Mouse (Mus musculus) lung, postnatal 0 days (tissue): ENCODE data around the gene Psmf1. TPM values are rescaled to one million over a fixed set of nuclear protein-coding genes. Genes with fewer than 3 reads are reported as not detected.

Experiments
- ATAC-seq: fragments of 200-750 bp; cut with Nextera tagmentation; 2 replicates; pipeline ENCODE4 v1.8.0; 2017; ENCODE audit warnings: moderate library complexity
- DNase-seq: peaks from one replicate; pipeline ENCODE4 v3.0.0-alpha.2; 2016; ENCODE audit warnings: low spot score
- H3K27ac ChIP-seq: fragments of 300-500 bp; sonication (generic); 2 replicates; pipeline ENCODE4 v1.5.1; 2014; ENCODE audit warnings: antibody characterized with exemption, mild to moderate bottlenecking, low read length, mixed read lengths
- H3K27me3 ChIP-seq: fragments of 300-500 bp; sonication (generic); replicated peaks from 2 replicates; pipeline ENCODE4 v1.6.1; 2014; ENCODE audit warnings: low read length, mixed read lengths; ENCODE audit not compliant: insufficient read depth
- H3K36me3 ChIP-seq: fragments of 300-500 bp; sonication (generic); 2 replicates; pipeline ENCODE4 v1.6.1; 2014; ENCODE audit warnings: low read length, mixed read lengths; ENCODE audit not compliant: insufficient read depth
- H3K4me1 ChIP-seq: fragments of 300-500 bp; sonication (generic); 2 replicates; pipeline ENCODE4 v1.6.1; 2014; ENCODE audit warnings: antibody characterized with exemption, low read depth, low read length, mixed read lengths; ENCODE audit not compliant: insufficient read depth
- H3K4me2 ChIP-seq: fragments of 300-500 bp; sonication (generic); replicated peaks from 2 replicates; pipeline ENCODE4 v1.6.1; 2014; ENCODE audit warnings: low read depth, mild to moderate bottlenecking, low read length, moderate library complexity, mixed read lengths
- H3K4me3 ChIP-seq: fragments of 300-500 bp; sonication (generic); 2 replicates; pipeline ENCODE4 v1.5.1; 2014; ENCODE audit warnings: low read depth, low read length
- H3K9ac ChIP-seq: fragments of 300-500 bp; sonication (generic); replicated peaks from 2 replicates; pipeline ENCODE4 v1.6.1; 2014; ENCODE audit warnings: low read depth, mild to moderate bottlenecking
- H3K9me3 ChIP-seq: fragments of 300-500 bp; sonication (generic); 2 replicates; pipeline ENCODE4 v1.6.1; 2016; ENCODE audit warnings: low read length, mixed read lengths
- CTCF ChIP-seq: IDR thresholded peaks from 2 replicates; pipeline ENCODE4 v1.5.1; 2016; ENCODE audit warnings: antibody characterized with exemption, mild to moderate bottlenecking
- EP300 ChIP-seq: IDR thresholded peaks from 2 replicates; pipeline ENCODE4 v1.6.1; 2016; ENCODE audit warnings: antibody characterized with exemption, mild to moderate bottlenecking, control low read depth
- WGBS: fragments of 180-500 bp; shearing (Covaris S2); extraction: QIAGEN DNeasy Blood & Tissue Kit; methylation state at CpG from one replicate; pipeline ENCODE4 v1.1.7; 2014; 5-methylcytosine and 5-hydroxymethylcytosine counted together
- polyA plus RNA-seq: library from polyadenylated mRNA; unstranded; fragments of >200 nt; fragmentation: Nextera tagmentation; extraction: Ambion mirVana; gene quantifications from 2 replicates; pipeline ENCODE4 v1.2.1, GENCODE M21; 2015

The Psmf1 gene
- polyA plus RNA-seq, 1 experiment from 2014 or later = 38.5 TPM

DNA sequence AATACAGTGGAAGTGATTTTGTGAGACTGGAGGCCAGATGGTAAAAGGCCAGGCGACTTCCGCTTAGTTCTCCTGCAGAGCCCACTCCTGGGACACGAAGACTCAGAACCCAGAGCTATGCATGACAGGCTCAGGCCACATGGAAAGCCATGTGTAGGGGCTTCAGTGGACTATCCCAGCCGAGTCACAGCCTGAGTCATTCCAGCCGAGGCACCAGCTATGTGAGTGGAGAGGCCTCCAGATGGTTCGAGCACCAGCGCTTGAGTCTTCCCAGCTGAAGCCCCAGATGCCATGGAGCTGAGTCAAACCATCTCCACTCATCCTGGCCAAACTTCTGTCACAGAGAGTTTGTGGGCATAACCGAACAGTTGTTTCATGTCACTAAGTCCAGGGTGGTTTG is 29.5 kb upstream of the Psmf1 start:
- H3K4me3 ChIP-seq = no peak overlapping the region
- TF ChIP-seq EP300 (no peak), CTCF (no peak)
- 66% methylated on average over 8 of the region's 8 CpGs for WGBS
- H3K27ac ChIP-seq = no peak overlapping the region
- ATAC-seq = peak; percentile 85
- H3K9ac ChIP-seq = no peak overlapping the region
- no peak overlapping the region for H3K4me2 ChIP-seq
- DNase-seq = peak; percentile 54
- H3K4me1 ChIP-seq = no peaks in the 10 kb centered on the region
- no peaks in the 10 kb centered on the region for H3K36me3 ChIP-seq
- H3K27me3 ChIP-seq = no peaks in the 10 kb centered on the region
- H3K9me3 ChIP-seq = no peaks in the 10 kb centered on the region

DNA sequence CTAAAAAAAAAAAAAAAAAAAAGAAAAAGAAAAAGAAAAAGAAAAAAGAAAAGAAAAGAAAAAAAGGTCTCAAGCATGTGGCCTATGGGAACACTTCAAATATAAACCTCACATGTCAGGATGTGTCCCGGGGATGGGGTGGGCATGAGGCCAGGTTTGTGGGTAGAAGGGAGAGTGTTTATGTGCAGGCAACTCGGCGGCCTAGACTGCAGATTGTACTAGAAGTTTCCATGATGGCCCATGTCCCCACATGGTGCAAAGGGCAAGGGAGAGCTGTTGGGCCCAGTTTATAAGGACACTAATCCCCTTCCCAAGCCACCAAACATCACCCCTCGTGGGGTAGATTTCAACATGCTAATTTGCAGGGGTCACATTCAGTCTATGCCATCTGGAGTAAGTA is 28.2 kb upstream of the Psmf1 start:
- no peak overlapping the region for H3K9ac ChIP-seq
- DNase-seq = no peak
- 53% methylated on average over 4 of the region's 4 CpGs for WGBS

DNA sequence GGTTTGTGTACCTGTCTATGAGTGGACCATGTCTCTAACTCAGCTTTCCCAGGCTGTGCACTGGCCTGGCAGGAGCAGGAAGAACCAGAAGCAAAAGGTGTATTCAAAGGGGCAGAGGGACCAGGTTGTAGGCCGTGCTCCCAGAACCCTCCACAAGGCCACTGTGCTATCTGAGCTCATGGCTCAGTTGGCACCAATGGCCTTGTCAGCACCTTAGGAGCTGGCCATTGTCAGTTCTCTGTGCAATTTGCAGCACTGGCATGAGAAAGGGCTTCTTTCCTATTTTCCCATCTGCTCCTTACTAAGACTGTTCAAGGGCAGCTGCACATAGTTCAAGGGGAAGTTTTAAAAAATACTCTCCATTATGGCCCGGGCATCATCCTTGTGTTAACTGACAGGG is 20.6 kb upstream of the Psmf1 start:
- H3K9ac ChIP-seq = no peak overlapping the region
- no peaks in the 10 kb centered on the region for H3K27me3 ChIP-seq
- no peaks in the 10 kb centered on the region for H3K36me3 ChIP-seq
- no peaks in the 10 kb centered on the region for H3K9me3 ChIP-seq
- H3K4me2 ChIP-seq = no peak overlapping the region
- TF ChIP-seq EP300 = no peak
- no peak for TF ChIP-seq CTCF
- no peak for ATAC-seq
- no peak overlapping the region for H3K27ac ChIP-seq
- H3K4me1 ChIP-seq = no peaks in the 10 kb centered on the region
- no peak overlapping the region for H3K4me3 ChIP-seq
- DNase-seq = no peak
- 78% methylated on average over 2 of the region's 2 CpGs for WGBS

More for the DNA sequence above, 28.2 kb upstream of the Psmf1 start:
- TF ChIP-seq CTCF (no peak), EP300 (no peak)
- H3K36me3 ChIP-seq = no peaks in the 10 kb centered on the region
- no peak overlapping the region for H3K27ac ChIP-seq
- no peaks in the 10 kb centered on the region for H3K9me3 ChIP-seq
- no peaks in the 10 kb centered on the region for H3K4me1 ChIP-seq
- H3K4me3 ChIP-seq = no peak overlapping the region
- ATAC-seq = no peak
- H3K27me3 ChIP-seq = no peaks in the 10 kb centered on the region
- H3K4me2 ChIP-seq = no peak overlapping the region

DNA sequence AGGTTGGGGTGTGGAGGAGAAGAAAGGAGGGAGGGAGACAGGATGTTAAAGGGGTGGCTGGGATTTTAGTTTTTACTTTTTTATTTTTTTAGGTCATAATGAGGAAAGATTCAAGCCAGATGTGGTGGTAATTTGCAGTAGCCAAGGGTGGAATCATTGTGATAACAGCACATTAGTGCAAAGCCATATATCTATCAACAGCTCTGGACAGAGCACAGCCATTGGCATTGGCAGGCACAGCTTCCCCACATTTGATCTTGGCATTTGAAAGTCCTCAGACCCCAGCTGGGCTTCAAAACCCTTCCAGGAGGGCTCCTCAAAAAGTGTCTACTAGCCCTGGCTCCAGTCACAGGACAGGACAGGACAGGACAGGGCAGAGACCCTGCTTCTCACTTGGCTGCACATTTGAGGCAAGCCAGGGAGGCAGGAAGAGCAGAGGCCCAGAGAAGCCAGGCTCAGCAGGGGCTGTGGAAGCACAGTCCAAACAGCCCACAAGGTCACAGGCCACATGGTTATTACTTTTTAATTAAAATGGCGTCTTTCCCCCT is 14.9 kb upstream of the Psmf1 start:
- Histone ChIP-seq H3K4me2 (no peak overlapping the region), H3K9me3 (no peaks in the 10 kb centered on the region), H3K4me3 (no peak overlapping the region), H3K9ac (no peak overlapping the region), H3K4me1 (no peaks in the 10 kb centered on the region), H3K27ac (no peak overlapping the region), H3K27me3 (no peaks in the 10 kb centered on the region), H3K36me3 (no peaks in the 10 kb centered on the region)
- DNase-seq = peak; percentile 11
- ATAC-seq = peak; percentile 73
- 31% methylated on average over 1 of the region's 1 CpGs for WGBS
- no peak for TF ChIP-seq EP300
- TF ChIP-seq CTCF = no peak

DNA sequence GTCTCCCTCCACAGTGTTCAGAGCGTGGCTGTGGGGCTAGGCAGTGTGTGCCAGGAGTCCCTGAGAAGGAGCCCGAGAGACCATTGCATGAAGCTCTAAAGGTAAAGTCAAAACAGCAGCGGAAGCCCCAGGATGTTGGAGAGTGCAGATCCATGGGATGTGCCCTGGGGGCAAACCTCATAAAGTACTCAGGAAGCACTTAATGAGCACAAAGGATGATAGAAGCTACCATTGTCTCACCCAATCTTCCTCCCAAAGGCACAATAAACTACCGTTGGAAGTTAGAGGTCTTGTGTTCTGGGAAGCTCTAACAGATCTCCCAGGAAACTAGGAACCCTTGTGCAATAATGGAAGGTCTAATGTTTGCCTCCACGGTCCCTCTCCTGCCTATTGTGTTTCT is 13.5 kb upstream of the Psmf1 start:
- no peak for DNase-seq
- WGBS = 73% methylated on average over 5 of the region's 5 CpGs
- TF ChIP-seq CTCF (no peak), EP300 (no peak)
- Histone ChIP-seq H3K4me1 (no peaks in the 10 kb centered on the region), H3K27ac (no peak overlapping the region), H3K9ac (no peak overlapping the region), H3K4me2 (no peak overlapping the region), H3K27me3 (no peaks in the 10 kb centered on the region), H3K4me3 (no peak overlapping the region), H3K9me3 (no peaks in the 10 kb centered on the region), H3K36me3 (no peaks in the 10 kb centered on the region)
- no peak for ATAC-seq

DNA sequence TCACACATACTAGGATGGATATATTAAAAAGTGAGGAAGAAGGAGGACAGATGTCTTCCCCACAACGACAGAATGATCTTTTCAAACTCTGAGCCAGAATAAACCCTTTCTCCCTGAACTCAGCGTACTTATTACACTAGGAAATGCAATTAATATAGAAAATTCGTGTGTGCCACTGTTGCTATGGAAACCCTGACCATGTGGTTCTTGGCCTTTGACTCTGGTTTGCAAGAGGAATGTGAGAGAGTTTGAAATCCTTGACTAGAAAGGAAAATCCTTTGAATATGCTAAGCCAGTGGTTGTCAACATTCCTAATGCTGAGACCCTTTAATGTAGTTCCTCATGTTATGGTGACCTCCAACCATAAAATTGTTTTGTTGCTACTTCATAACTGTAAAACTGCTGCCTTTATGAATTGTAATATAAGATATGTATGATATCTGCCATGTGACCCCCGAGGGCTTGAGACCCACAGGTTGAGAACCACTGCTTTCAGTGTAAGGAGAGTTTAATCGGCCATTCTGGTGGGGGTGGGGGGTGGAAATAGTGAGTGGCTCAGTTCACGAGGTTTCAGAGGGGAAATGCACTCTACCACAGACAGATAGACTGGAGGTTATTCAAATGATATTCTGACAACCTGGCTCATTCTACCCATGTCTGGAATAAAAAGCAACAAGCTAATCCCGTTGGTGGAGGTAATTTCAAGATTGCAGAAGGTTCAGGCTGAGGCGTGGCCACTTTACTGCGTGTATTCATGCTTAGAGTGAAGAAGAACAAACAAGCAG is 12.5 kb upstream of the Psmf1 start:
- Histone ChIP-seq H3K4me3 (no peak overlapping the region), H3K36me3 (no peaks in the 10 kb centered on the region), H3K4me1 (no peaks in the 10 kb centered on the region), H3K27ac (no peak overlapping the region), H3K4me2 (no peak overlapping the region), H3K27me3 (no peaks in the 10 kb centered on the region), H3K9ac (no peak overlapping the region), H3K9me3 (no peaks in the 10 kb centered on the region)
- WGBS = 42% methylated on average over 9 of the region's 9 CpGs
- TF ChIP-seq EP300 = no peak
- no peak for TF ChIP-seq CTCF
- peak; percentile 80 for DNase-seq
- peak; percentile 47 for ATAC-seq
